Mouse (Mus musculus): ENCODE data around the gene St5.

GRCm38 (mm10) chr7:109562676-109563075, 140.7 kb downstream of the St5 start:
- no peak for TF ChIP-seq POLR2A (IDR thresholded peaks at IDR 0.05; ENCODE audit: insufficient read depth, low read length)
- no peak for TF ChIP-seq CTCF (IDR thresholded peaks at IDR 0.05; ENCODE audit: low read depth, low read length)

All from ES-Bruce4 (cell line).